Mouse (Mus musculus): ENCODE data around the gene Tenm2. TPM values are rescaled to one million over a fixed set of nuclear protein-coding genes. Genes with fewer than 3 reads are reported as not detected.

Gene Tenm2
- total and polyA plus RNA-seq, 3 experiments = not detected

DNA sequence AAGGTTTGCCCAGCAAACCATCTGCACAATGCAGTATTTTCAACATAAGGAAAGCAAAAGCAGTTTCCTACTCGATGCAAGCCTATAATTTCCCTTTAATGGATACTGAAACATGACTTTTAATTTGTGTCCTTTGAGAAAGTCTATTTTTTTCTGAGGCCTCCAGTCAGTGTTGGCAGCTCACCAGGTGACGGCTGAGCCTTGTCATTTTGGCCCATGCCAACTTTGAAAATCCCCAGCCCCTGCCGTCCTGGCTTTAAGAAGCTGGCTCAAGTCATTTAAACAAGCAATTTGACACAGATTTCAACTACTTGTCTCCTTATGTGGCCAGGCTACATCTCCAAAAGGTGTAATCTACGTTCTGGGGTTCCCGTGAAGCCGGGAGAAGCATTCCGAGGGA lies 933.7 kb downstream of the Tenm2 start:
- no peaks in the 10 kb centered on the region for H3K36me3 ChIP-seq (replicated peaks in 1 of 2; ENCODE audit: control insufficient read depth in 1 of 2, insufficient read depth in 1 of 2, low read length in 1 of 2)
- in situ Hi-C loops (cut with MboI; ENCODE audit: low pct_ligation_motif_present, low pct_unique_long_range_greater_than_20kb, low sequenced_read_pairs) (no loop called here), dilution Hi-C loops (cut with MboI; ENCODE audit: extremely low pct_ligation_motif_present, extremely low pct_unique_long_range_greater_than_20kb, low sequenced_read_pairs) (no loop called here)
- TF ChIP-seq POLR2A (IDR thresholded peaks at IDR 0.05; ENCODE audit: low read depth, low read length) = no peak
- TF ChIP-seq SIN3A (IDR thresholded peaks at IDR 0.05; ENCODE audit: low read length) = no peak
- TF ChIP-seq RAD21 (IDR thresholded peaks at IDR 0.05; ENCODE audit: low read depth, low read length) = no peak
- TF ChIP-seq MAFK (IDR thresholded peaks at IDR 0.05; ENCODE audit: insufficient replicate concordance, low read length) = no peak
- no peak for TF ChIP-seq EP300 (IDR thresholded peaks at IDR 0.05; ENCODE audit: low read length)
- TF ChIP-seq E2F4 (IDR thresholded peaks at IDR 0.05; ENCODE audit: insufficient replicate concordance, low read depth, low read length) = no peak
- TF ChIP-seq MEF2A (IDR thresholded peaks at IDR 0.05; ENCODE audit: borderline replicate concordance, low read depth, low read length) = no peak
- no peak for TF ChIP-seq TCF12 (IDR thresholded peaks at IDR 0.05; ENCODE audit: low read depth, low read length)
- no peak for TF ChIP-seq NELFE (IDR thresholded peaks at IDR 0.05; ENCODE audit: low read depth, low read length)
- no peak overlapping the region for H3K9ac ChIP-seq (ENCODE audit: insufficient read depth, low read depth)
- no peak overlapping the region for H3K4me2 ChIP-seq (ENCODE audit: insufficient read depth, low read depth, poor library complexity, severe bottlenecking)
- H3K79me2 ChIP-seq (replicated peaks; ENCODE audit: control insufficient read depth, extremely low read depth, insufficient read depth, poor library complexity, severe bottlenecking) = no peaks in the 10 kb centered on the region
- DNase-seq (ENCODE audit: extremely low read depth) = no peak
- H3K9me3 ChIP-seq (replicated peaks; ENCODE audit: low read length) = peaks cover 89% of the 10 kb centered on the region
- no peaks in the 10 kb centered on the region for H3K4me1 ChIP-seq (ENCODE audit: control insufficient read depth in 1 of 2, insufficient read depth in 2 of 2)
- H3K4me3 ChIP-seq (replicated peaks in 1 of 3; ENCODE audit: low read depth in 2 of 3, low read length in 2 of 3, poor library complexity in 1 of 3) = no peak overlapping the region
- no peak overlapping the region for H3K27ac ChIP-seq (ENCODE audit: insufficient read depth, low read depth)
- no peaks in the 10 kb centered on the region for H3K27me3 ChIP-seq (replicated peaks)

DNA sequence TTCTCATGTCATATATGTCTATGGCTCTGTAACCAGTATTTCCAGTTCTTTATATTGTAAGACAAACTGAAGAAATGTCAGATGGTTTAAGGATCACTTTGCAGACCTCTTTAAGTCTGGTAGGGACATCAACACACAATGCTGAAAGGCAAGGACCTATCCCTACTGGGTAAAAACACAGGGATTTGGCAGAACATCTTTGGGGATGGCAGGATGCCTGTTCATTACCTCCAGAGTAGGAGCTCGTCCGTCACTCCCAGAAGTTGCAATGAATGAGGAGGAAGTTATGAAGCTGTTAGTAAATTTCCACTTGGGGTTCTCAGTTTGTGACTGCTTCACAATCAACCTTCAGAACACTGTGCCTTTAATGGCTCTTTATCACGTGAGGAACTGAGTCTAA lies 939.2 kb downstream of the Tenm2 start:
- TF ChIP-seq MAZ (IDR thresholded peaks at IDR 0.05; ENCODE audit: low read depth, low read length) = no peak
- TF ChIP-seq BHLHE40 (IDR thresholded peaks at IDR 0.05; ENCODE audit: low read depth, low read length) = no peak
- no peak for TF ChIP-seq ZKSCAN1 (IDR thresholded peaks at IDR 0.05; ENCODE audit: borderline replicate concordance, low read depth, low read length)
- TF ChIP-seq POLR2A (IDR thresholded peaks at IDR 0.05; ENCODE audit: low read depth, low read length) = no peak
- TF ChIP-seq MYC (IDR thresholded peaks at IDR 0.05; ENCODE audit: low read depth, low read length) = no peak
- TF ChIP-seq IRF4 (IDR thresholded peaks at IDR 0.05; ENCODE audit: low read depth, low read length) = no peak
- TF ChIP-seq RCOR1 (conservative IDR thresholded peaks at IDR 0.05; ENCODE audit: low read depth, low read length) = no peak
- TF ChIP-seq MXI1 (IDR thresholded peaks at IDR 0.05; ENCODE audit: low read depth, low read length) = no peak
- no peak for TF ChIP-seq PAX5 (IDR thresholded peaks at IDR 0.05; ENCODE audit: low read length)
- no peak for TF ChIP-seq RAD21 (IDR thresholded peaks at IDR 0.05; ENCODE audit: low read depth, low read length)
- no peak for TF ChIP-seq TCF12 (IDR thresholded peaks at IDR 0.05; ENCODE audit: low read depth, low read length)
- no peak for TF ChIP-seq CHD2 (IDR thresholded peaks at IDR 0.05; ENCODE audit: low read length)
- no peak for TF ChIP-seq JUND (conservative IDR thresholded peaks at IDR 0.05; ENCODE audit: low read depth, low read length)
- no peak for TF ChIP-seq ELF1 (IDR thresholded peaks at IDR 0.05; ENCODE audit: low read depth, low read length)
- TF ChIP-seq ZMIZ1 (IDR thresholded peaks at IDR 0.05; ENCODE audit: low read depth, low read length) = no peak
- Histone ChIP-seq H3K79me2 (replicated peaks; ENCODE audit: control insufficient read depth, extremely low read depth, insufficient read depth, poor library complexity, severe bottlenecking) (no peaks in the 10 kb centered on the region), H3K4me2 (ENCODE audit: insufficient read depth, low read depth, poor library complexity, severe bottlenecking) (no peak overlapping the region), H3K27me3 (replicated peaks) (no peaks in the 10 kb centered on the region), H3K9me3 (replicated peaks; ENCODE audit: low read length) (peaks cover 85% of the 10 kb centered on the region), H3K4me1 (ENCODE audit: control insufficient read depth in 1 of 2, insufficient read depth in 2 of 2) (no peaks in the 10 kb centered on the region), H3K4me3 (replicated peaks in 1 of 3; ENCODE audit: low read depth in 2 of 3, low read length in 2 of 3, poor library complexity in 1 of 3) (no peak overlapping the region), H3K36me3 (replicated peaks in 1 of 2; ENCODE audit: control insufficient read depth in 1 of 2, insufficient read depth in 1 of 2, low read length in 1 of 2) (no peaks in the 10 kb centered on the region), H3K27ac (ENCODE audit: insufficient read depth, low read depth) (no peak overlapping the region), H3K9ac (ENCODE audit: insufficient read depth, low read depth) (no peak overlapping the region)
- in situ Hi-C loops (cut with MboI; ENCODE audit: low pct_ligation_motif_present, low pct_unique_long_range_greater_than_20kb, low sequenced_read_pairs) = no loop called here
- no peak for DNase-seq (ENCODE audit: extremely low read depth)
- dilution Hi-C loops (cut with MboI; ENCODE audit: extremely low pct_ligation_motif_present, extremely low pct_unique_long_range_greater_than_20kb, low sequenced_read_pairs) = no loop called here
